Mouse (Mus musculus) CH12.LX (cell line): ENCODE measurements around the gene Nsf.

Experiments used
- CTCF ChIP-seq, 2 experiments: IDR thresholded peaks in 1 of 2; conservative IDR thresholded peaks in 1 of 2; 2 replicates each; pipeline ENCODE4 v1.5.1; 2011 to 2012; ENCODE audit warnings: low read depth in 2 of 2, low read length in 2 of 2, improper control_type of control experiment in 1 of 2, inconsistent platforms in 1 of 2, mild to moderate bottlenecking in 1 of 2, moderate library complexity in 1 of 2
- E2F4 ChIP-seq: IDR thresholded peaks from 2 replicates; pipeline ENCODE4 v1.6.1; 2011; ENCODE audit warnings: low read depth, low read length, improper control_type of control experiment; ENCODE audit not compliant: insufficient replicate concordance
- EP300 ChIP-seq: IDR thresholded peaks from 2 replicates; pipeline ENCODE4 v1.6.1; 2011; ENCODE audit warnings: low read length, improper control_type of control experiment
- HCFC1 ChIP-seq: IDR thresholded peaks from 2 replicates; pipeline ENCODE4 v1.6.1; 2012; ENCODE audit warnings: low read depth, mild to moderate bottlenecking, inconsistent platforms, low read length, improper control_type of control experiment
- JUND ChIP-seq: conservative IDR thresholded peaks from 2 replicates; pipeline ENCODE4 v1.6.1; 2011; ENCODE audit warnings: low read depth, low read length, improper control_type of control experiment
- MEF2A ChIP-seq: IDR thresholded peaks from 2 replicates; pipeline ENCODE4 v1.6.1; 2014; ENCODE audit warnings: low read depth, mild to moderate bottlenecking, inconsistent platforms, low read length, improper control_type of control experiment, borderline replicate concordance
- MXI1 ChIP-seq: IDR thresholded peaks from 2 replicates; pipeline ENCODE4 v1.6.1; 2011; ENCODE audit warnings: mild to moderate bottlenecking, low read depth, low read length, improper control_type of control experiment
- POLR2A ChIP-seq: IDR thresholded peaks from 2 replicates; pipeline ENCODE4 v1.6.1; 2011; ENCODE audit warnings: low read depth, mild to moderate bottlenecking, improper control_type of control experiment, low read length
- TCF12 ChIP-seq: IDR thresholded peaks from 2 replicates; pipeline ENCODE4 v1.6.1; 2014; ENCODE audit warnings: low read depth, mild to moderate bottlenecking, inconsistent platforms, low read length, improper control_type of control experiment
- USF1 ChIP-seq: IDR thresholded peaks from 2 replicates; pipeline ENCODE4 v1.6.1; 2014; ENCODE audit warnings: low read depth, mild to moderate bottlenecking, inconsistent platforms, low read length, improper control_type of control experiment

DNA sequence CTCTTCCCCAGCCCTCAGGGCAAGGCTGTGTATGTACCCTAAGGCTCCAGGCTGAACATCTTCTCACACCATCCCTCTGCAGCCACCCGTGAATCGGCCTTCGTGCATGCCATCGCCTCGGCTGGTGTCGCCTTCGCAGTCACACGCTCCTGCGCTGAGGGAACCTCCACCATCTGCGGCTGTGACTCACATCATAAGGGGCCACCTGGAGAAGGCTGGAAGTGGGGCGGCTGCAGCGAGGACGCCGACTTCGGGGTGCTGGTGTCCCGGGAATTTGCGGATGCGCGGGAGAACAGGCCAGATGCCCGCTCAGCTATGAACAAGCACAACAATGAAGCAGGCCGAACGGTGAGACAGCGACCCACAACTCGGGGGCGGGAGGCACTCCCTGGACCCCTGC lies 142.6 kb downstream of the Nsf start:
- TF ChIP-seq CTCF (conservative IDR thresholded peaks at IDR 0.05 in 1 of 2, IDR thresholded peaks at IDR 0.05 in 1 of 2; ENCODE audit: low read depth in 2 of 2, low read length in 2 of 2), result no peak
- TF ChIP-seq MXI1, result no peak
- no peak for TF ChIP-seq POLR2A
- no peak for TF ChIP-seq USF1
- TF ChIP-seq JUND, result no peak
- TF ChIP-seq HCFC1, result no peak
- TF ChIP-seq TCF12, result no peak
- TF ChIP-seq MEF2A, result no peak
- no peak for TF ChIP-seq EP300
- TF ChIP-seq E2F4, result no peak
